In the genomic region with DNA sequence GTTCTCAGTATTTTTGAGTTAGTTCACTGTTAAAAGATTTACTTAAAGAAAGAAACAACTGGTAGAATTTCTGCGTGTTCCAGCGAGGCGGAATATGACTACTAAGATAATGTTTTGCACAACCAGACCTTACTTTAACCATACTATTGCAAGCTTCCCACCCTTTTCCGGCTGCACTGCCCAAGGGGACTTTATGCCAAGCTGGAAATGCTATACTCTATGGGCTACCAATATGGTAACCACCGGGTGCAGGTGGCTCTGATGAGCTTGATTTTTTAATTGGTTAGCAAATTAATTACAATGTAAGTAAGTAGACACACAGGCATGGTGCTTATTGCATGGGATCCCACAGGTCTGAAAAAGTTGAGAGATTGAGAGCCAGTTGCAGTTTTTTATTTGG, we compare ENCODE assay signal across 7 mouse cellular contexts. TPM values are rescaled to one million over a fixed set of nuclear protein-coding genes. Genes with fewer than 3 reads are reported as not detected.
DNase-seq lines count a peak whose midpoint lies in the region; ATAC-seq and TF ChIP-seq lines count a peak whose summit lies in the region.

No protein-coding gene starts in this region.

- no peaks in the 10 kb centered on the region for H3K36me3 ChIP-seq in lung, embryonic 16.5 days (ENCODE audit: control insufficient read depth, insufficient read depth, low read length)
- no peaks in the 10 kb centered on the region for H3K36me3 ChIP-seq in forebrain, embryonic 13.5 days (ENCODE audit: poor library complexity, severe bottlenecking)
- no peaks in the 10 kb centered on the region for H3K36me3 ChIP-seq in liver, embryonic 12.5 days
- H3K36me3 ChIP-seq in stomach, postnatal 0 days (ENCODE audit: control insufficient read depth, insufficient read depth, low read length) = no peaks in the 10 kb centered on the region

- 64% methylated on average over 5 of the region's 5 CpGs for WGBS in lung, embryonic 16.5 days
- 65% methylated on average over 5 of the region's 5 CpGs for WGBS in forebrain, embryonic 13.5 days
- 66% methylated on average over 5 of the region's 5 CpGs for WGBS in liver, embryonic 12.5 days (ENCODE audit: insufficient replicate concordance)
- WGBS in stomach, postnatal 0 days = 60% methylated on average over 5 of the region's 5 CpGs

- no peak for DNase-seq in lung, postnatal 25 days (ENCODE audit: low spot score)
- DNase-seq in stomach, postnatal 0 days (ENCODE audit: low spot score) = no peak
- no peak for DNase-seq in adrenal gland, postnatal 14 days

- peak overlapping the region; percentile 86 for H3K4me2 ChIP-seq in lung, embryonic 16.5 days (ENCODE audit: low read depth, low read length)
- peak overlapping the region; percentile 69 for H3K4me2 ChIP-seq in forebrain, embryonic 13.5 days
- peak overlapping the region; percentile 79 for H3K4me2 ChIP-seq in liver, embryonic 12.5 days
- peak overlapping the region; percentile 77 for H3K4me2 ChIP-seq in stomach, postnatal 0 days (replicated peaks; ENCODE audit: low read depth)

- H3K4me1 ChIP-seq in lung, embryonic 16.5 days (replicated peaks; ENCODE audit: control insufficient read depth, insufficient read depth, low read length) = peaks cover 10% of the 10 kb centered on the region
- peaks cover 8% of the 10 kb centered on the region for H3K4me1 ChIP-seq in forebrain, embryonic 13.5 days
- H3K4me1 ChIP-seq in liver, embryonic 12.5 days = peaks cover 19% of the 10 kb centered on the region
- no peaks in the 10 kb centered on the region for H3K4me1 ChIP-seq in stomach, postnatal 0 days (replicated peaks; ENCODE audit: control insufficient read depth, insufficient read depth)

- H3K9me3 ChIP-seq in lung, embryonic 16.5 days (ENCODE audit: control insufficient read depth, low read length) = no peaks in the 10 kb centered on the region
- no peaks in the 10 kb centered on the region for H3K9me3 ChIP-seq in forebrain, embryonic 13.5 days (replicated peaks)
- H3K9me3 ChIP-seq in liver, embryonic 12.5 days (replicated peaks) = no peaks in the 10 kb centered on the region
- no peaks in the 10 kb centered on the region for H3K9me3 ChIP-seq in stomach, postnatal 0 days (ENCODE audit: control insufficient read depth, low read length)

- TF ChIP-seq CTCF in stomach, postnatal 0 days (IDR thresholded peaks at IDR 0.05; ENCODE audit: low read depth) = no peak

- no peak for TF ChIP-seq EP300 in stomach, postnatal 0 days (optimal IDR thresholded peaks at IDR 0.05)

- no peak for ATAC-seq in lung, embryonic 16.5 days (ENCODE audit: low read depth)
- no peak for ATAC-seq in forebrain, embryonic 13.5 days
- ATAC-seq in liver, embryonic 12.5 days = no peak
- ATAC-seq in stomach, postnatal 0 days (ENCODE audit: low FRiP score, low TSS enrichment) = no peak
- no peak for ATAC-seq in erythroid progenitor cell, adult 5-6 weeks (replicated peaks; ENCODE audit: low FRiP score, poor library complexity, severe bottlenecking)

- no peaks in the 10 kb centered on the region for H3K27me3 ChIP-seq in lung, embryonic 16.5 days (ENCODE audit: control insufficient read depth, insufficient read depth, low read depth, low read length)
- no peaks in the 10 kb centered on the region for H3K27me3 ChIP-seq in forebrain, embryonic 13.5 days
- H3K27me3 ChIP-seq in liver, embryonic 12.5 days (replicated peaks) = peaks cover 4% of the 10 kb centered on the region; the same call in 1 of the 2 replicates
- no peaks in the 10 kb centered on the region for H3K27me3 ChIP-seq in stomach, postnatal 0 days (ENCODE audit: control insufficient read depth, insufficient read depth, low read length)

- no peak overlapping the region for H3K27ac ChIP-seq in lung, embryonic 16.5 days (ENCODE audit: low read length)
- H3K27ac ChIP-seq in forebrain, embryonic 13.5 days = no peak overlapping the region
- H3K27ac ChIP-seq in liver, embryonic 12.5 days = no peak overlapping the region
- no peak overlapping the region for H3K27ac ChIP-seq in stomach, postnatal 0 days (replicated peaks)

- H3K4me3 ChIP-seq in lung, embryonic 16.5 days (ENCODE audit: low read length) = no peak overlapping the region
- peak overlapping the region; percentile 73 for H3K4me3 ChIP-seq in forebrain, embryonic 13.5 days
- H3K4me3 ChIP-seq in liver, embryonic 12.5 days = peak overlapping the region; percentile 97
- peak overlapping the region; percentile 85; the same call in 1 of the 2 replicates for H3K4me3 ChIP-seq in stomach, postnatal 0 days (ENCODE audit: low read depth, low read length)

- H3K9ac ChIP-seq in lung, embryonic 16.5 days (ENCODE audit: low read length) = no peak overlapping the region
- H3K9ac ChIP-seq in forebrain, embryonic 13.5 days = 0 out of 2 replicates have a peak overlapping the region, but pooled peaks have one; percentile 1
- peak overlapping the region; percentile 98; the same call in 1 of the 2 replicates for H3K9ac ChIP-seq in liver, embryonic 12.5 days
- no peak overlapping the region for H3K9ac ChIP-seq in stomach, postnatal 0 days (ENCODE audit: low read length)

RNA-seq across cellular contexts. Expression of a gene that starts 1.2 kb away (rescaled TPM):
- 17.5 and 20.4 TPM in 2 replicates for polyA plus RNA-seq in lung, embryonic 16.5 days (2015; fragmentation: Nextera tagmentation; extraction: Ambion mirVana)
- 20.0 and 21.0 TPM in 2 replicates for polyA plus RNA-seq in forebrain, embryonic 13.5 days (2015; fragmentation: Nextera tagmentation; extraction: Ambion mirVana)
- polyA plus RNA-seq in liver, embryonic 12.5 days (2016; fragmentation: Nextera tagmentation; extraction: Ambion mirVana) = 10.9 and 11.1 TPM in 2 replicates
- polyA plus RNA-seq in stomach, postnatal 0 days (2015; fragmentation: Nextera tagmentation; extraction: Ambion mirVana) = 8.9 and 10.7 TPM in 2 replicates
- 17.7 and 20.5 TPM in 2 replicates for total RNA-seq in erythroid progenitor cell, adult 5-6 weeks (2015; ENCODE audit: low replicate concordance)
- total RNA-seq in erythroid progenitor cell, adult 5-6 weeks (2017; ENCODE audit: low replicate concordance) = 9.8 and 19.4 TPM in 2 replicates
- 20.7 and 22.3 TPM in 2 replicates for total RNA-seq in adrenal gland, postnatal 14 days (2021)

RNA-seq across cellular contexts. Expression of a gene that starts 36.5 kb away (rescaled TPM):
- 1.2 and 1.3 TPM in 2 replicates for polyA plus RNA-seq in lung, embryonic 16.5 days (2015; fragmentation: Nextera tagmentation; extraction: Ambion mirVana)
- polyA plus RNA-seq in forebrain, embryonic 13.5 days (2015; fragmentation: Nextera tagmentation; extraction: Ambion mirVana) = 0.18 and 0.73 TPM in 2 replicates
- 0.63 and 0.74 TPM in 2 replicates for polyA plus RNA-seq in liver, embryonic 12.5 days (2016; fragmentation: Nextera tagmentation; extraction: Ambion mirVana)
- 0.53 and 0.80 TPM in 2 replicates for polyA plus RNA-seq in stomach, postnatal 0 days (2015; fragmentation: Nextera tagmentation; extraction: Ambion mirVana)
- total RNA-seq in erythroid progenitor cell, adult 5-6 weeks (2015; ENCODE audit: low replicate concordance) = 2.9 and 4.3 TPM in 2 replicates
- total RNA-seq in erythroid progenitor cell, adult 5-6 weeks (2017; ENCODE audit: low replicate concordance) = 0.77 TPM in 1 of 2 replicates, not detected in the other
- 11.5 and 15.9 TPM in 2 replicates for total RNA-seq in adrenal gland, postnatal 14 days (2021)

Comparison
In these comparisons a context has a peak if more than half of its experiments do, and no peak if none do; other contexts are left out.
1. H3K9ac ChIP-seq: peak in forebrain, embryonic 13.5 days (single experiment) and liver, embryonic 12.5 days (single experiment); none in lung, embryonic 16.5 days (single experiment) and stomach, postnatal 0 days (single experiment).
2. Peak in every context shown above with its lines, with median percentiles within 50 percentile points of each other: H3K4me2 ChIP-seq.